Mouse (Mus musculus) neural tube, embryonic 15.5 days (tissue): Measurements from ENCODE around the gene Cldn4. TPM values are rescaled to one million over a fixed set of nuclear protein-coding genes. Genes with fewer than 3 reads are reported as not detected.

ENCODE experiments used
- ATAC-seq: fragments of 200-750 bp; cut with Nextera tagmentation; 2 replicates; pipeline ENCODE4 v1.8.0; 2017; ENCODE audit warnings: mild to moderate bottlenecking, moderate TSS enrichment, moderate library complexity; ENCODE audit not compliant: low FRiP score
- H3K27ac ChIP-seq: fragments of 300-500 bp; sonication (generic); replicated peaks from 2 replicates; pipeline ENCODE4 v1.5.1; 2015; ENCODE audit warnings: mild to moderate bottlenecking, inconsistent platforms
- H3K27me3 ChIP-seq: fragments of 300-500 bp; sonication (generic); replicated peaks from 2 replicates; pipeline ENCODE4 v1.6.1; 2015; ENCODE audit warnings: inconsistent platforms
- H3K36me3 ChIP-seq: fragments of 300-500 bp; sonication (generic); 2 replicates; pipeline ENCODE4 v1.6.1; 2015; ENCODE audit warnings: inconsistent platforms
- H3K4me1 ChIP-seq: fragments of 300-500 bp; sonication (generic); 2 replicates; pipeline ENCODE4 v1.6.1; 2015; ENCODE audit warnings: inconsistent platforms
- H3K4me2 ChIP-seq: fragments of 300-500 bp; sonication (generic); 2 replicates; pipeline ENCODE4 v1.6.1; 2015; ENCODE audit warnings: inconsistent platforms, mild to moderate bottlenecking, moderate library complexity
- H3K4me3 ChIP-seq: fragments of 300-500 bp; sonication (generic); replicated peaks from 2 replicates; pipeline ENCODE4 v1.5.1; 2015; ENCODE audit warnings: mild to moderate bottlenecking, inconsistent platforms
- H3K9ac ChIP-seq: fragments of 300-500 bp; sonication (generic); replicated peaks from 2 replicates; pipeline ENCODE4 v1.6.1; 2015; ENCODE audit warnings: mild to moderate bottlenecking, inconsistent platforms
- H3K9me3 ChIP-seq: fragments of 300-500 bp; sonication (generic); replicated peaks from 2 replicates; pipeline ENCODE4 v1.6.1; 2016; ENCODE audit warnings: inconsistent platforms
- WGBS: fragments of 180-500 bp; shearing (Covaris S2); methylation state at CpG from one replicate; pipeline ENCODE4 v1.1.7; 2015; ENCODE audit warnings: mixed read lengths; 5-methylcytosine and 5-hydroxymethylcytosine counted together
- polyA plus RNA-seq: library from polyadenylated mRNA; unstranded; fragments of >200 nt; fragmentation: Nextera tagmentation; extraction: Ambion mirVana; gene quantifications from 2 replicates; pipeline ENCODE4 v1.2.1, GENCODE M21; 2015

Cldn4 gene
- polyA plus RNA-seq, 1 experiment from 2014 or later = 0.13 TPM

GRCm38 (mm10) chr5:134901012-134901643 lies 45.6 kb downstream of the Cldn4 start:
- H3K27me3 ChIP-seq = no peaks in the 10 kb centered on the region
- no peaks in the 10 kb centered on the region for H3K36me3 ChIP-seq
- H3K9ac ChIP-seq = no peak overlapping the region
- no peak for ATAC-seq
- WGBS = 41% methylated on average over 12 of the region's 12 CpGs
- H3K27ac ChIP-seq = no peak overlapping the region
- H3K4me3 ChIP-seq = no peak overlapping the region
- no peak overlapping the region for H3K4me2 ChIP-seq
- H3K9me3 ChIP-seq = no peaks in the 10 kb centered on the region
- peaks cover 4% of the 10 kb centered on the region for H3K4me1 ChIP-seq

DNA sequence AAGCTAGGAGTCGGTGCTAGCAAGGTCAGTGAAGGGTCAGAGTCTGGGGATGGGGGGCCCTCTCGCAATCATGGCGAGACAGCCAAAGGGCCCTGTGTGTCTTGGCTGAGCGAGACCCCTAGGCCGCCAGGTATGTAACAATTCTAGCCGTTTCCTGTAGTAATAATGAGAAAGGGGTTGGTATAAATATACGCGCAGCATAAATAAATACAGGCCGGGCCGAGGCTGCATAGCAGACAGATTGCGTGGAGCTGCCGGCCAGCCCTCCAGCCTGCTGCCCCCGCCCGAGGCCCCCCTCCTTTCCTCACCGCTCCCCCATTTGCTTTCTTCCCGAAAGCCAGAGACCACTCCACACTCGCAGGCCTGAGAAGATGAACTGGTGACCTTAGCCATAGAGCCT lies 49.1 kb downstream of the Cldn4 start:
- Histone ChIP-seq H3K4me3 (no peak overlapping the region), H3K4me2 (no peak overlapping the region), H3K27me3 (no peaks in the 10 kb centered on the region), H3K27ac (no peak overlapping the region), H3K9ac (no peak overlapping the region), H3K4me1 (peaks cover 6% of the 10 kb centered on the region), H3K9me3 (no peaks in the 10 kb centered on the region), H3K36me3 (no peaks in the 10 kb centered on the region)
- 64% methylated on average over 17 of the region's 17 CpGs for WGBS
- no peak for ATAC-seq

DNA sequence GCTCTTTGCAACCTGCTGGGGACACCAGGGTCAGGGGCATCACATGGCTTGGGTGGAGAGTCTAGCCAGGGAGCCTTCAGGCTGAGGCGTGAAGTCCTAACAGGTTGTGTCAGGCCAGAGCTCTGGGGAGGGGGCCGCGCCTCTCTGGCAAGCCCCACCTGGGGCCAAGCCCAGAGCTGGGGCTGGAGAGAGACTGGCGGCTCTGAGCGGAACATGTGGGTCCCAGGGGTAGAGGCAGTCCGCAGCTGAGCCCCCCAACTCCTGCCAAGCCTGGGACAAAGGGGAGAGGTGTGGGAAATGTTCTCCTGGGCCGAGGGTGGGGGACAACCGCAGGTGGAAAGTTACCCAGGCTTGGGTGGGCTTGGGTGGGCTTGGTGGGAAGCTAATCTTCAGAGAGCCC lies 49.8 kb downstream of the Cldn4 start:
- H3K27ac ChIP-seq = no peak overlapping the region
- H3K9ac ChIP-seq = no peak overlapping the region
- 78% methylated on average over 8 of the region's 8 CpGs for WGBS
- H3K27me3 ChIP-seq = no peaks in the 10 kb centered on the region
- ATAC-seq = no peak
- H3K36me3 ChIP-seq = no peaks in the 10 kb centered on the region
- H3K4me1 ChIP-seq = peaks cover 6% of the 10 kb centered on the region
- H3K9me3 ChIP-seq = no peaks in the 10 kb centered on the region
- no peak overlapping the region for H3K4me3 ChIP-seq
- H3K4me2 ChIP-seq = no peak overlapping the region

DNA sequence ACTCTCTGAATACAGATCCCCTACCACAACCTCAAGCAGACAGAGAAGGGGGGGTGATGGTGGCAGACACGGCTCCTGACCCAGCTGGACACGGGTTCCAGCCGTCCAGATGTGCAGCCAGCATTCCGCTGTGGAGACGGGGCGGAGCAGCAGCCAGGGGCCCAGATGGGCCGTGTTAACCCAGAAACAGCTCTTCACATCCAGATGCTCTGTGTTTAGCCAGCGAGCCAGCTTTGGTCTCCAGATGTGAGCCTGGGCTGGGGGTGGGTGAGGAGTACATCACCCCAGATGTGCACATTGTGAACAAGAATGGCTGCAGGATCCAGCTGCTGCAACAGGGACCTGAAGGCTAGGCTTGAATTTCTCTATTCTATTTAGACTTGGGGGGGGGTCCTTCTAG lies 51.4 kb downstream of the Cldn4 start:
- H3K9ac ChIP-seq = no peak overlapping the region
- no peak for ATAC-seq

More for the DNA sequence above, 51.4 kb downstream of the Cldn4 start:
- no peaks in the 10 kb centered on the region for H3K9me3 ChIP-seq
- 0 out of 2 replicates have a peak, but pooled peaks cover 2% of the 10 kb centered on the region for H3K4me1 ChIP-seq
- H3K4me2 ChIP-seq = no peak overlapping the region
- H3K4me3 ChIP-seq = no peak overlapping the region
- H3K27me3 ChIP-seq = no peaks in the 10 kb centered on the region
- no peaks in the 10 kb centered on the region for H3K36me3 ChIP-seq
- 66% methylated on average over 8 of the region's 8 CpGs for WGBS
- no peak overlapping the region for H3K27ac ChIP-seq

Other genes starting within 250 kb of the Cldn4 start
- 25.8 and 51.6 TPM in 2 replicates for gene Eln, start 199.6 kb downstream of the Cldn4 start, polyA plus RNA-seq
- gene Tmem270, start 40.2 kb downstream of the Cldn4 start, polyA plus RNA-seq = not detected in 2 replicates
- not detected in 2 replicates for gene Cldn13, start 31.4 kb downstream of the Cldn4 start, polyA plus RNA-seq
- 4.2 and 9.2 TPM in 2 replicates for gene Mettl27, start 14.6 kb downstream of the Cldn4 start, polyA plus RNA-seq
- gene Cldn3, start 39.3 kb upstream of the Cldn4 start, polyA plus RNA-seq = 0.96 and 16.8 TPM in 2 replicates
- 73.0 and 77.0 TPM in 2 replicates for gene Abhd11, start 62.2 kb upstream of the Cldn4 start, polyA plus RNA-seq
- 118 and 141 TPM in 2 replicates for gene Stx1a, start 76.5 kb upstream of the Cldn4 start, polyA plus RNA-seq
- 40.6 and 44.5 TPM in 2 replicates for gene Dnajc30, start 117.3 kb upstream of the Cldn4 start, polyA plus RNA-seq
- gene Bud23, start 118.0 kb upstream of the Cldn4 start, polyA plus RNA-seq = 75.0 and 87.9 TPM in 2 replicates
- gene Vps37d, start 131.3 kb upstream of the Cldn4 start, polyA plus RNA-seq = 30.3 and 34.0 TPM in 2 replicates
- gene Mlxipl, start 143.0 kb upstream of the Cldn4 start, polyA plus RNA-seq = 0.79 and 0.84 TPM in 2 replicates
- gene Tbl2, start 202.7 kb upstream of the Cldn4 start, polyA plus RNA-seq = 15.8 and 17.5 TPM in 2 replicates
- 44.6 and 46.4 TPM in 2 replicates for gene Bcl7b, start 221.3 kb upstream of the Cldn4 start, polyA plus RNA-seq
- gene Baz1b, start 240.3 kb upstream of the Cldn4 start, polyA plus RNA-seq = 23.6 and 27.1 TPM in 2 replicates